Mouse (Mus musculus): ENCODE measurements around the gene Zwint. TPM values are rescaled to one million over a fixed set of nuclear protein-coding genes. Genes with fewer than 3 reads are reported as not detected.

Gene Zwint
- polyA plus RNA-seq, 1 experiment = 64.2 TPM

GRCm38 (mm10) chr10:72675971-72676370 is 21.3 kb downstream of the Zwint start:
- DNase-seq = no peak
- 32% methylated on average over 6 of the region's 6 CpGs for WGBS
- H3K27me3 ChIP-seq (ENCODE audit: control insufficient read depth, insufficient read depth, low read length) = no peaks in the 10 kb centered on the region
- TF ChIP-seq POLR2A (IDR thresholded peaks at IDR 0.05; ENCODE audit: control insufficient read depth, extremely low read depth, insufficient read depth, low read length, poor library complexity) = no peak
- no peak for TF ChIP-seq CTCF (IDR thresholded peaks at IDR 0.05; ENCODE audit: borderline replicate concordance, control insufficient read depth, extremely low read depth, insufficient read depth, low read length, poor library complexity)
- no peaks in the 10 kb centered on the region for H3K4me1 ChIP-seq (replicated peaks; ENCODE audit: control insufficient read depth, insufficient read depth, low read length)
- no peak overlapping the region for H3K4me3 ChIP-seq (ENCODE audit: control insufficient read depth, insufficient read depth, low read length)
- no peaks in the 10 kb centered on the region for H3K36me3 ChIP-seq (ENCODE audit: control insufficient read depth, insufficient read depth, low read length)
- H3K27ac ChIP-seq (ENCODE audit: control insufficient read depth, insufficient read depth, low read length) = no peak overlapping the region

- 78% methylated on average over 1 of the region's 1 CpGs for WGBS
- H3K27me3 ChIP-seq (ENCODE audit: control insufficient read depth, insufficient read depth, low read length) = no peaks in the 10 kb centered on the region
- H3K36me3 ChIP-seq (ENCODE audit: control insufficient read depth, insufficient read depth, low read length) = no peaks in the 10 kb centered on the region
- DNase-seq = no peak
- TF ChIP-seq POLR2A (IDR thresholded peaks at IDR 0.05; ENCODE audit: control insufficient read depth, extremely low read depth, insufficient read depth, low read length, poor library complexity) (no peak), CTCF (IDR thresholded peaks at IDR 0.05; ENCODE audit: borderline replicate concordance, control insufficient read depth, extremely low read depth, insufficient read depth, low read length, poor library complexity) (no peak)
- no peak overlapping the region for H3K4me3 ChIP-seq (ENCODE audit: control insufficient read depth, insufficient read depth, low read length)
- no peak overlapping the region for H3K27ac ChIP-seq (ENCODE audit: control insufficient read depth, insufficient read depth, low read length)
- no peaks in the 10 kb centered on the region for H3K4me1 ChIP-seq (replicated peaks; ENCODE audit: control insufficient read depth, insufficient read depth, low read length)
Observed at GRCm38 (mm10) chr10:72676550-72676949, 21.9 kb downstream of the Zwint start.

GRCm38 (mm10) chr10:72679086-72679485 is 24.4 kb downstream of the Zwint start:
- Histone ChIP-seq H3K4me3 (ENCODE audit: control insufficient read depth, insufficient read depth, low read length) (no peak overlapping the region), H3K36me3 (ENCODE audit: control insufficient read depth, insufficient read depth, low read length) (no peaks in the 10 kb centered on the region)
- 92% methylated on average over 4 of the region's 4 CpGs for WGBS

GRCm38 (mm10) chr10:72701092-72701491 is 46.4 kb downstream of the Zwint start:
- Histone ChIP-seq H3K36me3 (ENCODE audit: control insufficient read depth, insufficient read depth, low read length) (no peaks in the 10 kb centered on the region), H3K27me3 (ENCODE audit: control insufficient read depth, insufficient read depth, low read length) (no peaks in the 10 kb centered on the region), H3K4me3 (ENCODE audit: control insufficient read depth, insufficient read depth, low read length) (no peak overlapping the region), H3K4me1 (replicated peaks; ENCODE audit: control insufficient read depth, insufficient read depth, low read length) (no peaks in the 10 kb centered on the region), H3K27ac (ENCODE audit: control insufficient read depth, insufficient read depth, low read length) (no peak overlapping the region)
- no peak for DNase-seq
- WGBS = 83% methylated on average over 5 of the region's 5 CpGs
- no peak for TF ChIP-seq CTCF (IDR thresholded peaks at IDR 0.05; ENCODE audit: borderline replicate concordance, control insufficient read depth, extremely low read depth, insufficient read depth, low read length, poor library complexity)
- no peak for TF ChIP-seq POLR2A (IDR thresholded peaks at IDR 0.05; ENCODE audit: control insufficient read depth, extremely low read depth, insufficient read depth, low read length, poor library complexity)

More at GRCm38 (mm10) chr10:72679086-72679485, 24.4 kb downstream of the Zwint start:
- TF ChIP-seq POLR2A (IDR thresholded peaks at IDR 0.05; ENCODE audit: control insufficient read depth, extremely low read depth, insufficient read depth, low read length, poor library complexity) (no peak), CTCF (IDR thresholded peaks at IDR 0.05; ENCODE audit: borderline replicate concordance, control insufficient read depth, extremely low read depth, insufficient read depth, low read length, poor library complexity) (no peak)
- DNase-seq = no peak
- H3K4me1 ChIP-seq (replicated peaks; ENCODE audit: control insufficient read depth, insufficient read depth, low read length) = no peaks in the 10 kb centered on the region
- H3K27ac ChIP-seq (ENCODE audit: control insufficient read depth, insufficient read depth, low read length) = no peak overlapping the region
- no peaks in the 10 kb centered on the region for H3K27me3 ChIP-seq (ENCODE audit: control insufficient read depth, insufficient read depth, low read length)

GRCm38 (mm10) chr10:72713754-72714153 is 59.1 kb downstream of the Zwint start:
- 66% methylated on average over 2 of the region's 2 CpGs for WGBS

More at GRCm38 (mm10) chr10:72713754-72714153, 59.1 kb downstream of the Zwint start:
- Histone ChIP-seq H3K4me1 (replicated peaks; ENCODE audit: control insufficient read depth, insufficient read depth, low read length) (no peaks in the 10 kb centered on the region), H3K27me3 (ENCODE audit: control insufficient read depth, insufficient read depth, low read length) (no peaks in the 10 kb centered on the region), H3K36me3 (ENCODE audit: control insufficient read depth, insufficient read depth, low read length) (no peaks in the 10 kb centered on the region), H3K27ac (ENCODE audit: control insufficient read depth, insufficient read depth, low read length) (no peak overlapping the region), H3K4me3 (ENCODE audit: control insufficient read depth, insufficient read depth, low read length) (no peak overlapping the region)
- TF ChIP-seq CTCF (IDR thresholded peaks at IDR 0.05; ENCODE audit: borderline replicate concordance, control insufficient read depth, extremely low read depth, insufficient read depth, low read length, poor library complexity) (no peak), POLR2A (IDR thresholded peaks at IDR 0.05; ENCODE audit: control insufficient read depth, extremely low read depth, insufficient read depth, low read length, poor library complexity) (no peak)
- no peak for DNase-seq
